Mouse (Mus musculus) adrenal gland, postnatal 10 days (tissue): ENCODE data around the gene Bsg. TPM values are rescaled to one million over a fixed set of nuclear protein-coding genes. Genes with fewer than 3 reads are reported as not detected.
A peak's percentile ranks its signal among the peaks of the same experiment; 100 is the strongest.
"Not testable (repeated sequence)": the region's sequence is repeated elsewhere in the genome, so short reads cannot be mapped to it uniquely, and the experiment has no call there.

Source experiments
- DNase-seq: peaks from one replicate; pipeline ENCODE4 v3.0.0; 2021; ENCODE audit warnings: mixed read lengths
- total RNA-seq, 2 experiments: library from RNA; stranded (reverse); gene quantifications; 2 replicates each; pipeline ENCODE4 v1.2.3; 2021

Bsg gene
- total RNA-seq, 2 experiments from 2014 or later: 662 to 732 TPM

GRCm38 (mm10) chr10:79729357-79729965, 25.2 kb downstream of the Bsg start:
- DNase-seq: no peak

- DNase-seq: peak; percentile 60
These were observed 28.2 kb downstream of the Bsg start for GRCm38 (mm10) chr10:79732500-79732899.

DNA sequence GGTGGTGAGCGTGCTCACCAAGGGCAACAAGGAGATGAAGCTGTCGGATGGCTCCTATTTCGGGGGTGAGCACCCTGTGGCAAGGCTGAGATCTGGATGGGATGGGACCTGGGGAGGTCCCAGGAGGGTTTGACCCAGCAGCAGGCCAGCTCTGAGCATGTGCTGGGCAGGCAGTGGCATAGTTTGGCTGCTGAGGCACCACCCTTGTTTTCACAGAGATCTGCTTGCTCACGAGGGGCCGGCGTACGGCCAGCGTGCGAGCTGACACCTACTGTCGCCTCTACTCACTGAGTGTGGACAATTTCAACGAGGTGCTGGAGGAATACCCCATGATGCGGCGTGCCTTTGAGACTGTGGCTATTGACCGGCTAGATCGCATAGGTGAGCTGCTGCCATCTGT, 29.6 kb downstream of the Bsg start:
- DNase-seq: no peak

- peak; percentile 40 for DNase-seq
These were observed 31.1 kb downstream of the Bsg start for GRCm38 (mm10) chr10:79735361-79735760.

DNA sequence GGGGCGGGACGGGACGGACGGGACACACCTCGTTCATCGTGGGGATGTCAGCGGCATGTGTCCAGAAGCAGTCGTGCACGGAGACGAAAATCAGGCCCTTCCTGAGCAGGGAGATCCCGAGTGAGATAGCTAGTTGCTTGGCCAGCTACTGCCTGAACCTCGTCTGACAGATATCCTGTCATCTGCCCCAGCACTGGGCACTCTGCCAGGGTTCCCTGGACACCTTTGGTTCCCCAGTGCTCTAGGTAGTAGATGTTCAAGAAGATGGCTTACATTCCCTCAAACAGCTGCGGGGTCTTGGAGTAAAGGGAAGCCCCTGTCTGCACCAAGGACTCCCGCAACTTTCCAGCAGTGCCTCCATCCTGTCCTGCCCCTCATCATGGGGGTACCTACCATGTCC, 32.4 kb downstream of the Bsg start:
- DNase-seq: no peak

GRCm38 (mm10) chr10:79738259-79738658, 34.0 kb downstream of the Bsg start:
- DNase-seq: no peak

- DNase-seq: no peak
These were observed 34.9 kb downstream of the Bsg start for GRCm38 (mm10) chr10:79739234-79739633.

GRCm38 (mm10) chr10:79740863-79741262, 36.6 kb downstream of the Bsg start:
- no peak for DNase-seq

DNA sequence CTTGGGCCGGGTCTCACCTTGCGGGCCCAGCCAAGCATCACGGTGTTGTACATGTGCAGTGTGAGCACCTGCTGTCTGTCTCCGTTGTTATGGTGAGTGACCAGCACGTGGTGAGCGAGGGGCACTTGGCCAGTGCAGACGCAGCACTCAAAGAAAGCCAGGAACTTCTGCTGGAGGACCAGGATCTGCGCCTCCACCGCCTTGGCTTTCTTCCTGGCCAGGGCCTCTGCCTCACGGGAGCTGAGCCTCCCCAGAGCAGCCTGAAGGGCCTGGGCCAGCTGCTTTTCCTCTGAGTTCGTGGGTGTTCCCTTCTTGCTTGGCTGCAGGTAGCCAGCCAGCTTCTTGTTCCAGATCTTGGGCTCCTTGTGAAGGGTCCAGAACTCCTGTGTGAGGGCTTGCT, 38.9 kb downstream of the Bsg start:
- DNase-seq: no peak

DNA sequence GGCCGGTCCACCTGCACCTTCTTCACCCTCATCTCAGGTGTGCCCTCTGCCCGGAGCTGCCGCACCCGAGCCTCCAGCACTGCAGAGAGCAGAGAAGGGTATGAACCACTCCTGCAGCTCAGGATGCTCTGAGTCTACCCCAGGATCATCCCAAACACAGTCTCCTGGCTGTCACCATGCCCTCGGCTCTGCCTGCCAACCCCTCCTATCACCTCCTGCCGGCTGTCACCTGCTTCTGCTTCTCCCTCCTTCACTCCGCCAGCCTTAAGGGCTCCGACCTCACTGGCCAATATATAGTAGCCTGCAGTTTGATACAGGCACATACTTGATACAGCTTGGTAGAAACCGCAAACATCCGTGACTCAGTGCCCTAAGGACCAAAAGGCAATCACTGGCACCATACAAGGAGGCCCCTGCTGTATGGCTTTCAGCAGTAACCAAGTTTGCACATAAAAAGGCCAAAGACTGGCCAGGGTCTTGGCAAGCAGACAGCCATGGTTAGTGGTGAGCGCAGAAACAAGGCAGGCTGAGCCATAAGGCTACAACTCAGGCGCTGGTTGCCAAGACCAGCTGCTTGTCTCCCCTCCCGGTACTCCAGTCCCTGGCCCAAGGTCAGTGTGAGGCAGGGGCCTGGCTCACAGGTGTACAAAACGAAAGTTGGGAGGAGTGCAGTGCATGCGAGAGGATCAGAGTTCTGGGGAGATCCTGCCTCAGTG, 39.5 kb downstream of the Bsg start:
- DNase-seq: no peak

DNA sequence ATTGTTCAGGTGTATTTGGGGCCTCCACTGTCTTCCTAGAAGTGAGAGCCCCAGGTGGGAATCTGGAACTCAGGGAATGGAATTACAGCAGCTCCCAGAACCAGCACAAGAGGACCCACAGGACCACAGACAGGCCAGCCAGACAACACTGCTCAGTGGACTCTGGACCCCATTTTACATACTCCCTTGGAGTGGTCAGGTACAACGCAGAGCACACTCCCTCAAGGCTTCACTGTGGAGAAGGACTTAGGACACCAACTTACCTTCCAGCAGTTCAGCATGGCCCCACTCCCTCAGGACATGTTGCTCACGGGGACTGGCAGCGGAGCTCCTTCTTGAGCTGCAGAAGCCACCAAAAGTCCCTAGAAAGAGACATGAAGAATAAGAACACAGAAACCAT, 41.1 kb downstream of the Bsg start:
- DNase-seq: no peak

DNA sequence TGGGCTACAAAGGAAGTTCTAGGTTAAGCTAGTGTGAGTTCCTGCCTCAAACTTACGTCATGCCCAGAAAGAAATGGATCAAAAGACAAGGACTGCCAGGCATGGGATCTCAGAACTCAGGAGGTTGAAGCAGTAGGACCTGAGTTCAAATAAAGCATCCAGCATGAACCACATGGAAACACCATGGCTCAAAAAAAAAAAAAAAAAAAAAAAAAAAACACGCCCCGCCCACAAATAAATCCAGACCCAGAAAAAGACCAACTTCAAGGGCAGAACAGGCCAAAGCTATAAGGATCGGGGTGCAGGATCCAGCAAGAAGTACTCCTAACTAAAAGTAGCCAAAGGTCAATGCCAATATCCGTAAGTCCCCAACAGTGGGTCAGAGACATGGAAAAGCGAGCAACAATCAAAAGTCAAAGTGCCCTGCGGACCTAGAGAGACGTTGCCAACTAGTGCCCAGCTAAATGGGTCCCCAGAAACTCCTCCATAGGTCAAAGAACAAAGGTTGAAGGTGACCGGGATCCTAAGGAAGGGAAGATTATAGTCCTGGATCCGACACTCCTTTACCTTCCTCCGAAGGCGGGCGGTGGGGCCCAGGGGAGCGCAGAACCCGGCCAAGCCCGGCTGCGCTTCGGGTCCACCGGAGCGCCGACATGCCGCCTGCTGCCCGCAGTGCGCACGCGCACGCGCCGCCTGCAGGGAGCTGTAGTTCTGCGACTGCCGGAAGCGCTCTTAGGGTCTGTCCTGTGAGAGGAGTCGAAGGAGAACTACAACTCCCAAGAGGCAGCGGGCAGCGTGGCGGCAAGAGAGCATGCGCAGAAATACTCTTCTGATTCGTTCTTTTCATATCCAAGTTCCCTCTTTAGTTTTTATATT, 41.8 kb downstream of the Bsg start, which contains the start of gene Polrmt:
Polrmt (minus strand) TSS at position 684 of the 876 bp plus-strand sequence.
- DNase-seq: peak; percentile 94

DNA sequence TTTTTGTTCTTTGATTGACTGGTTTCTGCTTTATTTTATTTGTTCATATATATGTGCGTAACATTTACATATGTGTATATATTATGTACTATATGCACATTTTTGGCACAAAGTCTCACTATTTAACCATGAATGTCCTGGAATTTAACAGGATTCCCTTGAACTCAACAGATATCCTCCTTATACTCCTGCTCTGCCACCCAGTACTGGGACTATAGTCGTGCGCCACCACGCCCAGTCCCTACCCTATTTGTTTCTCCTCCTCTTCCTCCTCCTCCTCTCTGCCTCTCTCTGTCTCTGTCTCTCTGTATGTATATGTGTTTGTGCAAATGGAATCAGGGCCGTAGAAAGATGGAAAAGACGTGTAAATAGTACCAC, 42.5 kb downstream of the Bsg start:
- no peak for DNase-seq

DNA sequence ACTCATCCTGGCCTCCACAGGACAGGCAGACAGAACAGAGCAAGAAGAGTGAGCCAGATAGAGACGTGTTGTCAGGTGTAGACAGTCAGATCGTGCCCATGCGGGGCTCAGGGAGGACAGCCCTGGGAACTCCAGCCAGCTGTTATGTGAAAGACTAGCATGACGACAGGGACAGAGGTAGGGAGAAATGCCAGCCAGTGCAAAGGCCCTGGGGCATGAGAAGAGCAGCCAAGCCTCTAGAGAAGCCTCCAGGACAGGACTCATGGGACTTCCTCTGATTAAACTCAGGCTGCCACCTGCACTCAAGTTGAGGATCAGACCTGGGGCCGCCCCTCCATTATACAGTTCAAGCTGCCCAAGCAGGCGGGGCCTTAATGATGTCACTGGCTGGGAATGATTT, 44.2 kb downstream of the Bsg start:
- DNase-seq: no peak

- DNase-seq: peak; percentile 89
These were observed 50.7 kb downstream of the Bsg start, which contains the start of gene Fgf22 for GRCm38 (mm10) chr10:79754856-79755516. TSS of gene Fgf22 (plus strand) at chr10:79755076.

DNA sequence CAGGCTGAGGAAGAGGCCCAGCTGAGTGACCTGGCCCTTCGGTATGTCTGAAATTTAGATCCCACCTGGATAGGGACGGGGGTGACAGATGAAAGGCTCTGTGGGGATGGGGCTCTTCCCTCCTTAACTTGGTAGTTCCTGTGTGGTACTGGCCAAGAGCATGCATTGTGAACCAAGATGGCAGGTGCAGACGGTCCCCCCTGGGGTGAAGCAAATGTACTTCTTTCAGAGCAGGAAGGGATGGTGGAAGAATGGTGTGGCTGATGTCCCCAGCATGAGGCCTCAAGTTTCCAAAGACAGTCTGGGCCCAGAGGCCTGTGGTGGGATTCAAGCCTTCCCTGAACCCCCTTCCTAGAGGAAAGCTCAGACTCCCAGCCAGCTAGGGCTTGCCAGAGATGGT, 51.6 kb downstream of the Bsg start:
- DNase-seq: no peak

- no peak for DNase-seq
These were observed 52.4 kb downstream of the Bsg start for GRCm38 (mm10) chr10:79756660-79757059.

- not testable (repeated sequence) for DNase-seq
These were observed 55.4 kb downstream of the Bsg start for GRCm38 (mm10) chr10:79759675-79760074.

GRCm38 (mm10) chr10:79760603-79761143, 56.4 kb downstream of the Bsg start:
- peak; percentile 63 for DNase-seq
